Mouse (Mus musculus) liver, embryonic 11.5 days (tissue): ENCODE measurements around the gene Rassf6. TPM values are rescaled to one million over a fixed set of nuclear protein-coding genes. Genes with fewer than 3 reads are reported as not detected.

Experiments
- ATAC-seq: fragments of 200-750 bp; cut with Nextera tagmentation; replicated peaks from 2 replicates; pipeline ENCODE4 v1.8.0; 2017; ENCODE audit warnings: moderate number of reproducible peaks, mild to moderate bottlenecking, moderate TSS enrichment, moderate library complexity; ENCODE audit not compliant: low FRiP score
- DNase-seq: peaks from one replicate; pipeline ENCODE4 v3.0.0-alpha.2; 2017; ENCODE audit warnings: low spot score
- H3K27ac ChIP-seq: fragments of 300-500 bp; sonication (generic); 2 replicates; pipeline ENCODE4 v1.5.1; 2014; ENCODE audit warnings: mild to moderate bottlenecking, low read depth, low read length, control low read depth
- H3K27me3 ChIP-seq: fragments of 300-500 bp; sonication (generic); replicated peaks from 2 replicates; pipeline ENCODE4 v1.6.1; 2014; ENCODE audit warnings: low read length, mixed read lengths; ENCODE audit not compliant: control insufficient read depth, insufficient read depth
- H3K36me3 ChIP-seq: fragments of 300-500 bp; sonication (generic); 2 replicates; pipeline ENCODE4 v1.6.1; 2014; ENCODE audit warnings: mild to moderate bottlenecking, low read length, moderate library complexity, mixed read lengths; ENCODE audit not compliant: control insufficient read depth, insufficient read depth
- H3K4me1 ChIP-seq: fragments of 300-500 bp; sonication (generic); replicated peaks from 2 replicates; pipeline ENCODE4 v1.6.1; 2014; ENCODE audit warnings: low read length, mixed read lengths; ENCODE audit not compliant: control insufficient read depth, insufficient read depth
- H3K4me2 ChIP-seq: fragments of 300-500 bp; sonication (generic); 2 replicates; pipeline ENCODE4 v1.6.1; 2014; ENCODE audit warnings: mild to moderate bottlenecking, control low read depth, moderate library complexity
- H3K4me3 ChIP-seq: fragments of 300-500 bp; sonication (generic); 2 replicates; pipeline ENCODE4 v1.5.1; 2014; ENCODE audit warnings: low read depth, low read length, control low read depth
- H3K9ac ChIP-seq: fragments of 300-500 bp; sonication (generic); 2 replicates; pipeline ENCODE4 v1.6.1; 2014; ENCODE audit warnings: low read depth, low read length, control low read depth
- H3K9me3 ChIP-seq: fragments of 300-500 bp; sonication (generic); 2 replicates; pipeline ENCODE4 v1.6.1; 2016; ENCODE audit warnings: low read length, inconsistent platforms, mixed read lengths; ENCODE audit not compliant: control insufficient read depth
- WGBS: fragments of 180-500 bp; shearing (Covaris S2); extraction: QIAGEN DNeasy Blood & Tissue Kit; methylation state at CpG from one replicate; pipeline ENCODE4 v1.1.7; 2014; 5-methylcytosine and 5-hydroxymethylcytosine counted together
- polyA plus RNA-seq: library from polyadenylated mRNA; unstranded; fragments of >200 nt; fragmentation: Nextera tagmentation; extraction: Ambion mirVana; gene quantifications from 2 replicates; pipeline ENCODE4 v1.2.1, GENCODE M21; 2014

The Rassf6 gene
- polyA plus RNA-seq, 1 experiment from 2014 or later: 6.2 TPM

DNA sequence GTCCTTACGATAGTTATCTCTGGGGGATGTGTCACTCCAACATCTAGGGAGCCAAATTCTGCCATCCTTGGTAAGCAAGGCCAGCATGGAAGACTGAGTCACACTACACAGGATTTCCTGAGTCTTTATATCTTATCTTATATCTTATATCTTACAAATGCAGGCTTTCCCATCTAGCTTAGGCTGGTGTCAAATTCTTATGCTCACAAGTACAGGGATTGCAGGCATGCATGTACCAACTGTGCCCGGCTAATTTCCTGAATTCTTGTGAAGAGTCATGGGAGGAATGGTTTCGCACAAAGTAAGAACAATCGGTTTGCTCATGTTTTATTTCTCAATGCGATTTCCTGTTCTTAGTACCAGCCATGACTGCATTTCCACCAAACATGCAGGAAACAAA is 20.0 kb upstream of the Rassf6 start:
- H3K36me3 ChIP-seq: no peaks in the 10 kb centered on the region
- WGBS: 70% methylated on average over 5 of the region's 5 CpGs
- no peak overlapping the region for H3K4me2 ChIP-seq
- no peak overlapping the region for H3K4me3 ChIP-seq
- DNase-seq (no peak), ATAC-seq (no peak)
- no peaks in the 10 kb centered on the region for H3K9me3 ChIP-seq
- H3K27me3 ChIP-seq: no peaks in the 10 kb centered on the region
- H3K27ac ChIP-seq: no peak overlapping the region
- H3K4me1 ChIP-seq: no peaks in the 10 kb centered on the region
- H3K9ac ChIP-seq: no peak overlapping the region

- H3K9ac ChIP-seq: no peak overlapping the region
- no peak for DNase-seq
- H3K4me2 ChIP-seq: no peak overlapping the region
- no peaks in the 10 kb centered on the region for H3K9me3 ChIP-seq
- ATAC-seq: no peak
- H3K36me3 ChIP-seq: no peaks in the 10 kb centered on the region
- no peaks in the 10 kb centered on the region for H3K27me3 ChIP-seq
- no peak overlapping the region for H3K4me3 ChIP-seq
- H3K4me1 ChIP-seq: no peaks in the 10 kb centered on the region
- WGBS: 89% methylated on average over 6 of the region's 6 CpGs
- H3K27ac ChIP-seq: no peak overlapping the region
Measured at GRCm38 (mm10) chr5:90656681-90657080, 16.2 kb upstream of the Rassf6 start.

- no peaks in the 10 kb centered on the region for H3K9me3 ChIP-seq
- no peaks in the 10 kb centered on the region for H3K27me3 ChIP-seq
- H3K36me3 ChIP-seq: no peaks in the 10 kb centered on the region
- no peaks in the 10 kb centered on the region for H3K4me1 ChIP-seq
- DNase-seq (no peak), ATAC-seq (no peak)
- H3K4me2 ChIP-seq: no peak overlapping the region
- no peak overlapping the region for H3K27ac ChIP-seq
- H3K4me3 ChIP-seq: no peak overlapping the region
- 79% methylated on average over 13 of the region's 13 CpGs for WGBS
- no peak overlapping the region for H3K9ac ChIP-seq
Measured at GRCm38 (mm10) chr5:90655891-90656290, 15.4 kb upstream of the Rassf6 start.

GRCm38 (mm10) chr5:90654798-90655197 is 14.3 kb upstream of the Rassf6 start:
- no peaks in the 10 kb centered on the region for H3K4me1 ChIP-seq

DNA sequence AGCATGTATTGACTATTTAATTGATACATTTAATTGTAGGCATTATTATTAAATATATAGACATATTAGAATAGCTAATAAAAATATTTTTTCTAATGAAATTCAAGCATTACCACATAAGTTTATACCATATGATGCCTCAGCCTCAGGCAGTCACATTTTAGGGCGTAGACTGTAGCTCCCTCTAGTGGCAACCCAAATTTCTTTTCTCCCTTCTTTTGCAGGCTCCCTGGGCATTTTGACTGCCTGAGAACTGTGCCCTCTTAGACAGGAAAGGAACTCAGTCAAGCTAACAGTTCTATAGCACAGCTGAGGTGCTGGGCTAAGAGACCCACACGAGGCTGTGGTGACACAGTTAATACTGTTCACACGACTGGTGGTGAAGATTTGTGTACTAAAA is 12.3 kb upstream of the Rassf6 start:
- ATAC-seq (no peak), DNase-seq (no peak)
- H3K9ac ChIP-seq: no peak overlapping the region
- no peaks in the 10 kb centered on the region for H3K27me3 ChIP-seq
- no peak overlapping the region for H3K4me2 ChIP-seq
- no peaks in the 10 kb centered on the region for H3K9me3 ChIP-seq
- WGBS: 5% methylated on average over 3 of the region's 3 CpGs
- H3K36me3 ChIP-seq: no peaks in the 10 kb centered on the region
- H3K27ac ChIP-seq: no peak overlapping the region
- no peak overlapping the region for H3K4me3 ChIP-seq
- no peaks in the 10 kb centered on the region for H3K4me1 ChIP-seq

More at GRCm38 (mm10) chr5:90654798-90655197, 14.3 kb upstream of the Rassf6 start:
- DNase-seq (no peak), ATAC-seq (no peak)
- Histone ChIP-seq H3K4me3 (no peak overlapping the region), H3K4me2 (no peak overlapping the region), H3K27ac (no peak overlapping the region), H3K9ac (no peak overlapping the region), H3K36me3 (no peaks in the 10 kb centered on the region), H3K27me3 (no peaks in the 10 kb centered on the region), H3K9me3 (no peaks in the 10 kb centered on the region)
- WGBS: 48% methylated on average over 5 of the region's 5 CpGs

DNA sequence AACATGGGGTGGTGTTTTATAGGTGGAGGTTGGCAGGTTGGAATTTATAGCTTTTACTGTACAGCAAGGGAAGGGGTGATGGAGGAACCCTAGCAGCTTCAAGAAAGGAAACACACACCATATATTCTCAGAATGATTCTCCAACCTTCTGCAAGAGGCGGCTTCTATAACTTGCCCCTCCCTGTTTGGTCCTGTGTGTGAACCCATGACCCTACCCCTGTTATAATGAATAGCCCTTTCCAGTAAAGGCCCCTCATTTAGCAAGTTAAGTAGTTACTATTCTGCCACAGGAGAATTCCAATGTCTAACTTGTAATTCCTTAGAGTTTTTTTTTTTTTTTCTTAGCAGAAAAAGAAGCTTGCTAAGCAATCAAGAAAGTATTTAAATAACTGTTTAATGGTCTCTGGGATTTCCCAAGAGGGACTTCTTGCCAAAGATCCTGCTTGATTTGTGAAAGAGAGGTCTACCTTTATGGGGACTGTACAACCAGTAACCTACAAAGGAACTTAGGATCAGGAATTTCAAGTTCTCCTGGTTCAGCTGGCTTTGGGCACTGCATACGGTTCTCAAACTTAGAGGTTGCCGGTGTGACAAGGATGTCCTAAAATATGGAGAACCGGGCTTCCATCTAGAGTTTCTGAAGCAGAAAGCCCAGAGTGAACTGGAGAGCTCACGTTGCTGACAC is 10.2 kb upstream of the Rassf6 start:
- WGBS: 78% methylated on average over 5 of the region's 5 CpGs
- ATAC-seq (no peak), DNase-seq (no peak)
- no peak overlapping the region for H3K27ac ChIP-seq
- H3K27me3 ChIP-seq: no peaks in the 10 kb centered on the region
- no peaks in the 10 kb centered on the region for H3K9me3 ChIP-seq
- no peak overlapping the region for H3K4me2 ChIP-seq
- no peaks in the 10 kb centered on the region for H3K36me3 ChIP-seq
- H3K4me3 ChIP-seq: no peak overlapping the region
- no peaks in the 10 kb centered on the region for H3K4me1 ChIP-seq
- H3K9ac ChIP-seq: no peak overlapping the region

DNA sequence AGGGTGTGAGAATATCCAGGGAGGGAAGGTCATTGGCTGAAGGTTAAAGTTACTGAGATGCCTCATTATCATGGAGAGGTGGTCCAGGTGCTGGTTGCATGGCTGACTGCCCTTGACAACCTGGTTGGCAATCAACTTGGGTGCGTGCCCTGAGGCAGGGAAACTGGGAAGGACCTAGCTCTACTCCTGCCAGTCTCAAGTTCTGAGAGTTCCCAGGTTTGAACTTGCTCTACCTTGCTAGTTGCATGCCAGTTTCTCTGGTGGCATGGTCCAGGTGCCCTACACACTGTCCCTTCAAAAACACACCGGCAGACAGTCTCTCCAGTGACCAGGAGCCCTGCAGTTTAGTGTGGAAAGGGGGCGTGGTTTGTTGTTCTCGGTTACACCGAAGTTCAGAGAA is 7.0 kb upstream of the Rassf6 start:
- no peak overlapping the region for H3K4me3 ChIP-seq
- H3K9ac ChIP-seq: no peak overlapping the region
- ATAC-seq (no peak), DNase-seq (no peak)
- WGBS: 82% methylated on average over 5 of the region's 5 CpGs
- H3K4me1 ChIP-seq: no peaks in the 10 kb centered on the region
- no peak overlapping the region for H3K4me2 ChIP-seq
- no peaks in the 10 kb centered on the region for H3K36me3 ChIP-seq
- H3K27me3 ChIP-seq: no peaks in the 10 kb centered on the region
- H3K27ac ChIP-seq: no peak overlapping the region
- no peaks in the 10 kb centered on the region for H3K9me3 ChIP-seq

DNA sequence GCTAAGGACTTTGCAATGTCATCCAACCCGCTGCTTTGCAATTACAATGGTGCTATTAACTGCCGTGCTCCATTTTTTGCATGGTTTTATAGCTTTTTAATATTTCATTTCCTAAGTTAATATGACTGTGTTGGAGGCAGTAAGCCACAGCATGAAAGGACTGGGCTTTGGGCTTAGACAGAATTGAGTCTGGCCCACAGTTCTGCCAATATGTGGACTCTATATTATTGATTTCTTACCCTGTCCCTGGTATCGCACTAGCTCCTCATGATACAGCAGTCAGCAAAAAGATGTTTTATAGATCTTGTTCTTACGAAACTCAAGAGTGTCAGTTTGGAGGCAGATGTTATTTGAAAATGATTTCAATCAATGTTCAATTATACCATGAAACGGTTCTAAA is 5.9 kb upstream of the Rassf6 start:
- Histone ChIP-seq H3K9me3 (no peaks in the 10 kb centered on the region), H3K27me3 (no peaks in the 10 kb centered on the region), H3K27ac (no peak overlapping the region), H3K36me3 (no peaks in the 10 kb centered on the region), H3K4me1 (no peaks in the 10 kb centered on the region), H3K4me3 (no peak overlapping the region), H3K4me2 (no peak overlapping the region), H3K9ac (no peak overlapping the region)
- no peak for ATAC-seq
- DNase-seq: no peak
- WGBS: 88% methylated on average over 5 of the region's 5 CpGs

- H3K4me3 ChIP-seq: no peak overlapping the region
- H3K27ac ChIP-seq: no peak overlapping the region
- 0 out of 2 replicates have a peak, but pooled peaks cover under 1% of the 10 kb centered on the region for H3K4me1 ChIP-seq
- 77% methylated on average over 3 of the region's 3 CpGs for WGBS
- ATAC-seq: no peak
- no peak overlapping the region for H3K9ac ChIP-seq
- H3K4me2 ChIP-seq: no peak overlapping the region
- DNase-seq: no peak
- no peaks in the 10 kb centered on the region for H3K36me3 ChIP-seq
- H3K9me3 ChIP-seq: no peaks in the 10 kb centered on the region
- no peaks in the 10 kb centered on the region for H3K27me3 ChIP-seq
Measured at GRCm38 (mm10) chr5:90645579-90645978, 5.1 kb upstream of the Rassf6 start.
